Mouse (Mus musculus) CH12.LX (cell line): ENCODE data around the gene Arfgap3.

Experiments used
- CTCF ChIP-seq, 2 experiments: IDR thresholded peaks in 1 of 2; conservative IDR thresholded peaks in 1 of 2; 2 replicates each; pipeline ENCODE4 v1.5.1; 2011 to 2012; ENCODE audit warnings: low read depth in 2 of 2, low read length in 2 of 2, improper control_type of control experiment in 1 of 2, inconsistent platforms in 1 of 2, mild to moderate bottlenecking in 1 of 2, moderate library complexity in 1 of 2
- MAZ ChIP-seq: IDR thresholded peaks from 2 replicates; pipeline ENCODE4 v1.6.1; 2012; ENCODE audit warnings: low read depth, mild to moderate bottlenecking, inconsistent platforms, low read length, improper control_type of control experiment, moderate library complexity
- POLR2A ChIP-seq: IDR thresholded peaks from 2 replicates; pipeline ENCODE4 v1.6.1; 2011; ENCODE audit warnings: low read depth, mild to moderate bottlenecking, improper control_type of control experiment, low read length
- TCF12 ChIP-seq: IDR thresholded peaks from 2 replicates; pipeline ENCODE4 v1.6.1; 2014; ENCODE audit warnings: low read depth, mild to moderate bottlenecking, inconsistent platforms, low read length, improper control_type of control experiment

DNA sequence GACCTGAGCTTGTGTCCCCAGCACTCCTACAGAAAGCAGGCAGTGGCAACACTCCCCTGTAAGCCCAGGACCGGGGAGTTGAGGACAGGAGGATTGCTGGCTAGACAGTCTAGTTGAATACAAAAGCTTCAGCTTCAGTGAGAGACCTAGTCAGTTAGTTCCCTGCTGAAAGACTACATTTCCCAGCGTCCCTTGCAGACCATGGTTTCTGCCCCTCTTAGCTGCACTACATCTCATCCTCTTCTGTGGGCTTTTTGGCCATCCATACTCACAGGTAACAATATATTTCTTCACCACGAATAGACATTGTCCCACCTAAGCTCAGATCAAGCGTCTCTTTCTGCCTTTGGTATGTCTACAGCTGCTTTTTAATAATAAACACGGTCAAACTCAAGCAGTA, 67.7 kb downstream of the Arfgap3 start:
- TF ChIP-seq MAZ (no peak), CTCF (conservative IDR thresholded peaks at IDR 0.05 in 1 of 2, IDR thresholded peaks at IDR 0.05 in 1 of 2; ENCODE audit: low read depth in 2 of 2, low read length in 2 of 2) (no peak), POLR2A (no peak), TCF12 (no peak)
